Mouse (Mus musculus): ENCODE measurements at regions not wholly inside any gene's neighbourhood (a gene's known extent, or its start where the extent isn't known, plus 50 kb on each side); places are given as distances from the start of the nearest gene placed in this dataset.

DNA sequence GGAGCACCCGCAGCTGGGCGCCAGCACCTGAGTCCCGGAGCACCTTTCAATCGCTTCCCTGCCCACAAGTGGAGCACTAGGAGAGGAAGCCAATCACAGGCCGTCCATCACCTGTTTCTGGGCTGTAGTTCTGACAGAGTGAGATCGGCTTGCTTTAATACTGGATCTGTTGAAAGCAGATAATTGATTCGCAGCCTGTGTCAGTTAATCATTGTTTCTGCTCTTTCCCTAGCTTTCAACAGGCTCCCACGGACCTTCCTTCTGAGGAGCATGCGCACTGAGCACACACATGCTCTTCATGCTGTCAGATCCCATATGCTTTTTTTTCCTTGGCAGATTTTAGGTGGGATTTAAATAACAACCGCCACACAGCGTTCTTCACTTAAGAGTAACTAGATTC, 132.3 kb upstream of the Mpp6 start:
- TF ChIP-seq EP300 (IDR thresholded peaks at IDR 0.05; ENCODE audit: insufficient read depth, low read depth, low read length) (no peak), CTCF (IDR thresholded peaks at IDR 0.05; ENCODE audit: low read depth, low read length) (no peak), POLR2A (IDR thresholded peaks at IDR 0.05; ENCODE audit: insufficient read depth, low read length) (no peak)

Data from ES-Bruce4 (cell line).